Mouse (Mus musculus) lung, postnatal 36 days (tissue): ENCODE measurements at regions not wholly inside any gene's neighbourhood (a gene's known extent, or its start where the extent isn't known, plus 50 kb on each side); places are given as distances from the start of the nearest gene placed in this dataset.

Experiments used
- DNase-seq: peaks from one replicate; pipeline ENCODE4 v3.0.0; 2022; ENCODE audit warnings: mixed read lengths

- no peak for DNase-seq
These were observed 188.5 kb upstream of the Maf start for GRCm38 (mm10) chr8:115896066-115896465.

- DNase-seq, result no peak
These were observed 180.7 kb upstream of the Maf start for GRCm38 (mm10) chr8:115888278-115888677.

- peak; percentile 26 for DNase-seq
These were observed 177.6 kb upstream of the Maf start for GRCm38 (mm10) chr8:115885121-115885743.

- peak; percentile 21 for DNase-seq
These were observed 176.2 kb upstream of the Maf start for GRCm38 (mm10) chr8:115883808-115884207.

GRCm38 (mm10) chr8:115881881-115882280 lies 174.3 kb upstream of the Maf start:
- no peak for DNase-seq

- DNase-seq, result peak; percentile 15
These were observed 167.2 kb upstream of the Maf start for GRCm38 (mm10) chr8:115874789-115875188.

GRCm38 (mm10) chr8:115871381-115871780 lies 163.8 kb upstream of the Maf start:
- no peak for DNase-seq

- DNase-seq, result no peak
These were observed 153.8 kb upstream of the Maf start for GRCm38 (mm10) chr8:115861381-115861780.

GRCm38 (mm10) chr8:115859406-115859805 lies 151.8 kb upstream of the Maf start:
- no peak for DNase-seq

- DNase-seq, result no peak
These were observed 149.2 kb upstream of the Maf start for GRCm38 (mm10) chr8:115856816-115857215.

- DNase-seq, result no peak
These were observed 148.5 kb upstream of the Maf start for GRCm38 (mm10) chr8:115855934-115856629.

GRCm38 (mm10) chr8:115854209-115854900 lies 146.8 kb upstream of the Maf start:
- peak; percentile 24 for DNase-seq

- no peak for DNase-seq
These were observed 143.0 kb upstream of the Maf start for GRCm38 (mm10) chr8:115850552-115850951.

- DNase-seq, result no peak
These were observed 125.8 kb upstream of the Maf start for GRCm38 (mm10) chr8:115833391-115833790.

GRCm38 (mm10) chr8:115831675-115832074 lies 124.1 kb upstream of the Maf start:
- DNase-seq, result no peak

GRCm38 (mm10) chr8:115830012-115830662 lies 122.5 kb upstream of the Maf start:
- no peak for DNase-seq

- DNase-seq, result no peak
These were observed 118.9 kb upstream of the Maf start for GRCm38 (mm10) chr8:115826516-115826915.

GRCm38 (mm10) chr8:115825899-115826502 lies 118.4 kb upstream of the Maf start:
- no peak for DNase-seq

GRCm38 (mm10) chr8:115824478-115824785 lies 116.8 kb upstream of the Maf start:
- DNase-seq, result no peak

GRCm38 (mm10) chr8:115823673-115824477 lies 116.3 kb upstream of the Maf start:
- DNase-seq, result no peak

GRCm38 (mm10) chr8:115813426-115813825 lies 105.8 kb upstream of the Maf start:
- peak; percentile 6 for DNase-seq

- DNase-seq, result peak; percentile 20
These were observed 99.0 kb upstream of the Maf start for GRCm38 (mm10) chr8:115806579-115806978.
